Mouse (Mus musculus) heart, adult 2 months (tissue): ENCODE data around the gene Wdr91. TPM values are rescaled to one million over a fixed set of nuclear protein-coding genes. Genes with fewer than 3 reads are reported as not detected.

Experiments
- DNase-seq, 2 experiments: peaks; one replicate each; pipeline ENCODE4 v3.0.0; 2021
- H3K27ac ChIP-seq: fragments of 200-600 bp; 2 replicates; pipeline ENCODE4 v1.8.1; 2022
- H3K27me3 ChIP-seq: fragments of 200-500 bp; 2 replicates; pipeline ENCODE4 v1.6.1; 2012; ENCODE audit warnings: mild to moderate bottlenecking, low read length, inconsistent platforms, mixed read lengths; ENCODE audit not compliant: control insufficient read depth, insufficient read depth
- H3K36me3 ChIP-seq: fragments of 200-500 bp; 2 replicates; pipeline ENCODE4 v1.6.1; 2012; ENCODE audit warnings: low read length, inconsistent platforms; ENCODE audit not compliant: control insufficient read depth, insufficient read depth
- H3K4me1 ChIP-seq: fragments of 200-500 bp; 2 replicates; pipeline ENCODE4 v1.6.1; 2011; ENCODE audit warnings: low read length; ENCODE audit not compliant: control insufficient read depth, insufficient read depth
- H3K4me3 ChIP-seq: fragments of 200-600 bp; 2 replicates; pipeline ENCODE4 v1.8.1; 2022
- H3K79me2 ChIP-seq: fragments of 200-500 bp; replicated peaks from 2 replicates; pipeline ENCODE4 v1.6.1; 2012; ENCODE audit warnings: mild to moderate bottlenecking, inconsistent platforms, low read length, moderate library complexity, mixed read lengths; ENCODE audit not compliant: control insufficient read depth, insufficient read depth
- H3K9ac ChIP-seq: fragments of 200-500 bp; 2 replicates; pipeline ENCODE4 v1.6.1; 2012; ENCODE audit warnings: low read depth, mild to moderate bottlenecking, control low read depth, inconsistent platforms, low read length, mixed read lengths
- CTCF ChIP-seq: fragments of 200-600 bp; IDR thresholded peaks from 2 replicates; pipeline ENCODE4 v1.8.1; 2022; ENCODE audit warnings: antibody characterized with exemption, mild to moderate bottlenecking, moderate library complexity
- EP300 ChIP-seq: fragments of 200-500 bp; IDR thresholded peaks from 2 replicates; pipeline ENCODE4 v1.6.1; 2011; ENCODE audit warnings: low read depth, low read length, control low read depth; ENCODE audit not compliant: insufficient read depth
- POLR2A ChIP-seq: fragments of 200-500 bp; IDR thresholded peaks from 2 replicates; pipeline ENCODE4 v1.6.1; 2011; ENCODE audit warnings: mild to moderate bottlenecking, low read depth, low read length, control low read depth; ENCODE audit not compliant: insufficient read depth
- WGBS: fragments of 180-500 bp; shearing (Covaris S2); methylation state at CpG from one replicate; pipeline ENCODE4 v1.1.7; 2018; 5-methylcytosine and 5-hydroxymethylcytosine counted together
- intact Hi-C: fragments of 180-260 bp; cut with DNase I; formaldehyde crosslinking; loops from one replicate; pipeline ENCODE4 v1.15.1; 2025
- polyA plus RNA-seq: library from polyadenylated mRNA; depleted of rRNA; stranded (reverse); fragments of >200 nt; gene quantifications from 2 replicates; pipeline ENCODE4 v1.2.3, GENCODE M21; 2012
- total RNA-seq, 2 experiments: library from RNA; stranded (reverse); gene quantifications; 2 replicates each; pipeline ENCODE4 v1.2.3; 2021

Gene Wdr91
- total and polyA plus RNA-seq, 3 experiments = 8.1 to 13.4 (median 12.7) TPM

DNA sequence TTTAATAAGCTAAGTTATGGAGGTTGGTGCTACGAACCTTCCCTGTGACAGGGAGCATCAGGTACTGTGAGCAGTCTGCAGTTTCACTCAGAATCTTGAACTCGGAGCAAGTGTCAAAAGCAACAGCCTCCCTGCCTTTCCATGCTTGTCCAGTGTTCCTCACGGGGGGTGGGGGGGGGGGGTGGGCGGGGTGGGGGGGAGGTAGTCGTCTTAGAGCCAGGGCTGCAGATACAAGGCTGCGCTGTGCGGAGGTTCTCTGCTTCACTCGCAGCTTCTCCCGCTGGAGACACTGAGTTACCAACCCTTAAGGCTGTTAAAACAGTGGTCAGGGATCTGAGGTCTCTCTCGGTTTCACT, 42.7 kb downstream of the Wdr91 start:
- H3K27ac ChIP-seq = peak overlapping the region; percentile 97
- intact Hi-C loops = no loop called here
- WGBS = 50% methylated on average over 9 of the region's 10 CpGs
- peak overlapping the region; percentile 68 for H3K9ac ChIP-seq
- TF ChIP-seq POLR2A = no peak
- TF ChIP-seq EP300 = no peak
- TF ChIP-seq CTCF = no peak
- peak in 1 of 2 experiments; percentile 23 for DNase-seq
- H3K36me3 ChIP-seq = peaks cover 9% of the 10 kb centered on the region
- H3K4me3 ChIP-seq = peak overlapping the region; percentile 42
- no peaks in the 10 kb centered on the region for H3K27me3 ChIP-seq
- no peaks in the 10 kb centered on the region for H3K79me2 ChIP-seq
- H3K4me1 ChIP-seq = peaks cover 35% of the 10 kb centered on the region

DNA sequence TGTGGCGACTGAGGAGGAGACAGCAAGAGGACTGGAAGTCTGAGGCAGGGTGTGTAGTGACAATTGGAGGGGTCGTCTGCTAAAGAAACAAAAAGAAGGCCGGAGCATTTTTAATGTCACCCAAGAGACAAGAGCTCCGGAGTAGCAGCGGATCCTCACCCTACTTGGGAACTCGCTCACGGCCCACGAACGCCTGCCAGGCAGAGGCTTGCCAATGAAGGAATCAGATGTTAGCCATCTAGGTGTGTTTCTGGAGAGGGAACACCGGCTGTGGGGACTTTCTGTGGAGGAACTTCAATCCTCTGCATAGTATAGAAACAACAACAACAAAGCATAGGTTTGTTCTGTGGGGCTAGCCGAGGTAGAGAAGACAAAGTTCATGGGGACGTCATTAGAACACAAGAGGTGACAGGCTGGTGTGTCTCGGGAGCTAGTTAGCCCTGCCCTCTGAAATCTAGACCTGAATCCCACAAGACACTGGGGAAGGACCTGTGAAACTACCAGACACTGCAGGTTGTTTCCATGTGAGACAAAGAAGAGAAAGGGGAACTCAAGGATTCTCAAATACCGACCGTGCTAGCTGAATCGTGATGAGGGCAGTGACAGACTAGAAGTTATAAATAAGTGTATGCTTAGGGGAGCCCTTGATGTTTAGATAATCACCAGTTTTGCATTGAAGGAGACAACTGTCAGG, 43.2 kb downstream of the Wdr91 start:
- intact Hi-C loops = no loop called here
- Histone ChIP-seq H3K36me3 (peaks cover 7% of the 10 kb centered on the region), H3K4me1 (peaks cover 30% of the 10 kb centered on the region), H3K9ac (peak overlapping the region; percentile 68), H3K27ac (peak overlapping the region; percentile 97), H3K4me3 (peak overlapping the region; percentile 42), H3K79me2 (no peaks in the 10 kb centered on the region), H3K27me3 (no peaks in the 10 kb centered on the region)
- peak in 1 of 2 experiments; percentile 38 for DNase-seq
- TF ChIP-seq EP300 (no peak), CTCF (no peak), POLR2A (no peak)
- WGBS = 57% methylated on average over 16 of the region's 16 CpGs

DNA sequence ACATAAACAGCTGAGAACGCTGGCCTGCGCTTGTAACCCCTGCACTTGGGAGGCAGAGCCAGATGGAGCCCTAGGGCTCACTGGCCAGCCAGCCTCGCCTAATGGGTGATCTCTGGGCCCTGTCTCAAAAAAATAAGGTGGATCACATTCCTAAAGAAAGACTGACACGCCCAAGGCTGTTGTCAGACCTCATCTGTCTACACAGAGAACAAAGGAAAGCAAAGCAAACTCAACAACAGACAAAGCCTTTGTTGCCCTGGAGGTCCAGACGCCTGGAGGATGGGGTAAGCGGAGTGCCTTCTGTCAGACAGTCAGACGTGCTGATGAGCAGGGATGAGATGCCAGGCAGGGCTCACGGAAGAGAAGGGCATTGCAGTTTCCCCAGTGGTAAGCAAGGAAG, 43.9 kb downstream of the Wdr91 start:
- no peaks in the 10 kb centered on the region for H3K79me2 ChIP-seq
- peak overlapping the region; percentile 68 for H3K9ac ChIP-seq
- peak in 1 of 2 experiments; percentile 29 for DNase-seq
- intact Hi-C loops = loop anchor here (1.0 kb wide), 1 partner anchor 8 kb away; no protein-coding TSS in a partner anchor
- H3K4me3 ChIP-seq = peak overlapping the region; percentile 42
- 58% methylated on average over 8 of the region's 8 CpGs for WGBS
- peak overlapping the region; percentile 97 for H3K27ac ChIP-seq
- H3K4me1 ChIP-seq = peaks cover 28% of the 10 kb centered on the region
- TF ChIP-seq EP300 = no peak
- peak; percentile 71 for TF ChIP-seq POLR2A
- TF ChIP-seq CTCF = no peak
- peaks cover 7% of the 10 kb centered on the region for H3K36me3 ChIP-seq
- no peaks in the 10 kb centered on the region for H3K27me3 ChIP-seq

DNA sequence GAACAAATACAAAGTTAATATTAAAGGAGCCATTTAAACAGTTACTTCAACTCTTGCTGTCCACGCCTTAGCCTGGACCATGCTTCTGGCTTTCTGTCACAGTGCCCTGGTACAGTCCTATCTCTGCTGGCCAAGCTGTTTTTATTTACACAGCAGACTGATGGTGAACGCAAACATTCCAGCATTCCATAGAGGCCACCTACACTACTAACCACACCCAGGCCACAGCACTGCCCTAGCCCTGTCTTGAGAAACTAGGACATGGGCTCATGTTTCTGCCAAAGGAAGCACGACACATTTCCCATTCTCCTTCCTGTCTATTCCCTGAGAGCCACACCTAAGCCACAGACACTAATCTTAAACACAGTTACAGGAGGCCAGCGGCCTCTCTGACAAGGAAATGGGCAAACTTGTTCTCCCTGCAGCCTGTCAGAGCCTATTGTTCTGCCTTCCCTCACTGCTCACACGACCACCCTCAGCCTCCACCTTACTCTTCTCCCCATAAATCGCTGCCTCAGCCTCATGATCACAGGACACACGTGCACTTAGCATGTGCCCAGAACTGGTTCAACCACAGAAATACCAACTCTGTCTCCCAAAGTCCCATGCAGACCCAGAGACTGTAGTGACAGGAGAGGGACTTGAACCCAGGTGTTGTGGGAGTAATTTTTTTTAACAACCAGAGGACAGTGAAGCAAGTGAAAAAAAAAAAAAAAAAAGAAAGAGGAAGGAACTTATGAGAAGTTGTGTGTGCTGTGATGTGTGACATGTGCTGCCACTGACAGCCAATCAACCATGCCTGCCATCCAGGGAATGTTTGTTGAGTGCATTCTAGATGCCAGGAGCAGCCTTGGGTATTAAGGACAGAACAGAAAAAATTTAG, 44.7 kb downstream of the Wdr91 start:
- intact Hi-C loops = loop anchor here (1.0 kb wide), 1 partner anchor 8 kb away; no protein-coding TSS in a partner anchor
- no peak for TF ChIP-seq CTCF
- peak; percentile 98 for TF ChIP-seq EP300
- TF ChIP-seq POLR2A = peak; percentile 69
- Histone ChIP-seq H3K79me2 (no peaks in the 10 kb centered on the region), H3K36me3 (peaks cover 7% of the 10 kb centered on the region), H3K27me3 (no peaks in the 10 kb centered on the region), H3K9ac (peak overlapping the region; percentile 39), H3K27ac (peak overlapping the region; percentile 97), H3K4me3 (peak overlapping the region; percentile 69), H3K4me1 (peaks cover 25% of the 10 kb centered on the region)
- peak; percentile 67 to 75 for DNase-seq
- WGBS = 39% methylated on average over 7 of the region's 7 CpGs

DNA sequence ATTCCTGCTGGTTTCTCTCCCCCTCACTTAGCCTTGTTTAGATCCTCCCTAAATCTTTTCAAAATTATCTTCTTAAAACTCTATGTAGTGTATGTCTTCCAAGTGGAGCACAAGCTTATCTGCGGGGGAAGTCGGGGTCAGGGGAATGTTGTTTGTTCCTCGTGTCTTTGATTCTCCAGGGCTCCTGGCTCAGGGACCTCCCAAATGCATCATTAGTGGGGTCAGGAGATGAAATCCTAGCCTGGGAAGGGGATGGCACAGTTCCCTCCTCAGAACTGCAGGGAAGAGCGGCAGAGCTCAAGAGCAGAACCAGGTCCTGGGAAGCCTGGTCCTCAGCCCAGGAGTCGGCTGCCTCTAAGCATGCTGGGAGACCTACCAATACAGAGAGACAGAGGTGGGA, 45.5 kb downstream of the Wdr91 start:
- Histone ChIP-seq H3K79me2 (no peaks in the 10 kb centered on the region), H3K9ac (peak overlapping the region; percentile 34), H3K4me3 (peak overlapping the region; percentile 69), H3K27ac (peak overlapping the region; percentile 97), H3K36me3 (peaks cover 7% of the 10 kb centered on the region; the same call in 1 of the 2 replicates), H3K4me1 (peaks cover 21% of the 10 kb centered on the region), H3K27me3 (no peaks in the 10 kb centered on the region)
- WGBS = 37% methylated on average over 5 of the region's 5 CpGs
- TF ChIP-seq CTCF = no peak
- intact Hi-C loops = no loop called here
- DNase-seq = peak; percentile 65
